Mouse (Mus musculus) embryo, embryonic 10 days (tissue): ENCODE measurements at regions not wholly inside any gene's neighbourhood (a gene's known extent, or its start where the extent isn't known, plus 50 kb on each side); places are given as distances from the start of the nearest gene placed in this dataset.
"Not testable (repeated sequence)": the region's sequence is repeated elsewhere in the genome, so short reads cannot be mapped to it uniquely, and the experiment has no call there.

Experiments
- DNase-seq: peaks from one replicate; pipeline ENCODE4 v3.0.0-alpha.2; 2015; ENCODE audit warnings: low spot score

- no peak for DNase-seq
Observed at GRCm38 (mm10) chr10:33715701-33716250, 70.7 kb downstream of the Sult3a2 start.

GRCm38 (mm10) chr10:33708656-33709055 is 77.8 kb downstream of the Sult3a2 start:
- not testable (repeated sequence) for DNase-seq

- not testable (repeated sequence) for DNase-seq
Observed at GRCm38 (mm10) chr10:33704245-33704644, 79.7 kb upstream of the Clvs2 start.

- peak; percentile 72 for DNase-seq
Observed at GRCm38 (mm10) chr10:33703420-33703819, 78.9 kb upstream of the Clvs2 start.
